Mouse (Mus musculus) liver, embryonic 14.5 days (tissue): ENCODE results near the gene Zpbp2.

Source experiments
- CTCF ChIP-seq: IDR thresholded peaks from 2 replicates; pipeline ENCODE4 v1.5.1; 2016; ENCODE audit warnings: antibody characterized with exemption, low read depth, control low read depth
- EP300 ChIP-seq: IDR thresholded peaks from 2 replicates; pipeline ENCODE4 v1.6.1; 2016; ENCODE audit warnings: antibody characterized with exemption, low read depth

- TF ChIP-seq CTCF (no peak), EP300 (no peak)
Observed at GRCm38 (mm10) chr11:98563921-98564414, 13.1 kb downstream of the Zpbp2 start.
